Mouse (Mus musculus) lung, adult 2 months (tissue): ENCODE results near the gene Adcy4.

Experiments
- CTCF ChIP-seq: fragments of 200-500 bp; IDR thresholded peaks from 2 replicates; pipeline ENCODE4 v1.5.1; 2011; ENCODE audit warnings: mild to moderate bottlenecking, low read length, control low read depth; ENCODE audit not compliant: insufficient read depth
- POLR2A ChIP-seq: fragments of 200-500 bp; IDR thresholded peaks from 2 replicates; pipeline ENCODE4 v1.6.1; 2011; ENCODE audit warnings: low read depth, mild to moderate bottlenecking, control low read depth, low read length, borderline replicate concordance; ENCODE audit errors: extremely low read depth

DNA sequence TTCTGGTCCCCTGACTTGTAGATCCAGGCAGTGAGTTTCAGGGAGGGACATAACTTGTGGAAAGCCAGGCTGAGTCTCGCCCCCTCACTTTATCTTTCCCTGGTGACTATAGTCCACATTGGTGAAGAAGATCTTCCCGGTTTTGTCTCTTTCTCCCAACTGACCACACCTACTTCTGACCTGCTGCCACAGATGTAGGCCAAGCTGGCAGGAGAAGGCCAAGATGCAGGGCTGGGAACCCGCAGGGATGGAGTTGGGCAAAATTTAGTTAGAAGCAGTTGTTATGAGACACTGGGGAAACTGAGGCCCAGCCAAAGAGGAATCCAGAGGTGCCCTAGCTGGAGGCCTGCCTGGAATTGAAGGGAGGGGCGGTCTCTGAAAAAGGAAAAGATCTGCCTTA lies 49.2 kb upstream of the Adcy4 start:
- TF ChIP-seq CTCF (no peak), POLR2A (no peak)
